Mouse (Mus musculus): ENCODE data around the gene Dclk3.

Dclk3 gene

GRCm38 (mm10) chr9:111440446-111440845 is 1.6 kb downstream of the Dclk3 start:
- no peak for DNase-seq (ENCODE audit: low spot score)

DNA sequence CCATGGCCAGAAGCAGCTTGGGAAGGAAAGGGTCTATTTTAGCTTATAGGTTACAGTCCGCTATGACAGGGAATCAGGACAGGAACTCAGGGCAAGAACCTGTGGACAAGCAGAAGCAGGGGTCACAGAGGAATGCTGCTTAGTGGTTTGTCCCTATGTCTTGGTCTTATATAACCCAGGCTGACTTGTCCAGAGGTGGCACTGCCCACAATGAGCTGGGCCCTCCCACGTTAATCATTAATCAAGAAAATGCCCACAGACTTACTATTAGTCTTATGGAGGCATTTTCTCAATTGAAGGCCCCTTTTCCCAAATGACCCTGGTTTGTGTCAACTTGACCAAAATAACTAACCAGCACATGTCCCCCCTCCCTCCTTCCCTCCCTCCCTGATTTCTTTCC is 2.3 kb downstream of the Dclk3 start:
- DNase-seq (ENCODE audit: low spot score) = no peak

- DNase-seq (ENCODE audit: low spot score) = no peak
Measured at GRCm38 (mm10) chr9:111446204-111446603, 7.3 kb downstream of the Dclk3 start.

DNA sequence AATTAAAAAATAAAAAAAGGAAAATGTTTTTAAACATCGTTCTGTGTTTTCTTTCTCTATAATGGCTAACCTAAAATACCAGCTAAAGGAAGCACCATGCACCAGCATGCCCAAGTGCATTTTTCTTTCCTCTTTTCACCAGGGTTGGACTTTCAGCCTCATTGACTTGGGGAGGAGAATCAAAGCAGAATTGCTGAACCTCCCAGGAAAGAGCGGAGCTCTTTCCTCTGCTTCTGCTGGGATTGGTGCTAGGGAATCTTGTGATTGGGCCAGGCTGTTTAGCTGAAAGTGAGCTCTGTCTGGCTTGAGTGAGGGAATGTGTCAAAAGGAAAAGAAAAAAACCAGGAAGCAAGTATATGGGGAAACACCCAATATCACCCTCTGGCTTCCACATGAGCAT is 10.1 kb downstream of the Dclk3 start:
- DNase-seq (ENCODE audit: low spot score) = no peak

- DNase-seq (ENCODE audit: low spot score) = no peak
Measured at GRCm38 (mm10) chr9:111449880-111450279, 11.0 kb downstream of the Dclk3 start.

GRCm38 (mm10) chr9:111450853-111451404 is 12.0 kb downstream of the Dclk3 start:
- DNase-seq (ENCODE audit: low spot score) = no peak

DNA sequence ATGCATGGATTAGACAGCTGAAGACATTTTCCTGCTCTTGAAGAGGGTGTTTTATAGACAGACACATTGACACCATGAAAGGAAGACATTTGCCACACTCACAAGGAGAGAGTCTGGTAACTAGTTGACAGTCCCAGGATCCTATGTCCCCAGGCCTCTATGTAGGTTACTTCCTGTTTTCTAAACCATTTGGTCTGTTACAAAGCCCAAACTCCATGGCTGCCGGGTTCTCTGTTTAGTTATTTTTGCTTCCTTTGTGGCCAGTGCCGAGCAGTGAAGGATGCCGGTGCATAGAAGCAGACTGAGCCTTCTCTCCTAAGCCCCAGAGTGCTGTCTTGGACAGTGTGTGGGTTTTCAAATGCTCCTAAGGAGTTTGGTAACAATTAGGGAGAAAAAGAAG is 15.0 kb downstream of the Dclk3 start:
- no peak for DNase-seq (ENCODE audit: low spot score)

- DNase-seq (ENCODE audit: low spot score) = no peak
Measured at GRCm38 (mm10) chr9:111457176-111457935, 18.5 kb downstream of the Dclk3 start.

DNA sequence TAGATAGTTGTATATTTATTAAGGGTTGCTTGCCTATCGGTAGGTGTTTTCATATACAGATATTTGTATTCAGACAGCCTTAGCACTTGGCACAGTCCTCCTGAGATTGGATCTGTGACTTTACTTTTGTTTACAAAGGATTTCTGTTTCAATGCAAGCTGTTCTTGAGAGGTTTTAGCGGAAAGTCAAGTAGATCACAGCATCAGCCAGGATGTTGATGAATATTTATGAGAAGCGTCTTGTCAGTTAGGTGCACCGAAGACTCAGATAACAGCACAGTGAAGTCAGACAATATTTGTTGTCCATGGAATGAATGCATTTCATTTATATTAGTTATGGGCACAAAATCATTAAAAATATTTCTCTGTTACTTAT is 19.0 kb downstream of the Dclk3 start:
- DNase-seq (ENCODE audit: low spot score) = no peak

DNA sequence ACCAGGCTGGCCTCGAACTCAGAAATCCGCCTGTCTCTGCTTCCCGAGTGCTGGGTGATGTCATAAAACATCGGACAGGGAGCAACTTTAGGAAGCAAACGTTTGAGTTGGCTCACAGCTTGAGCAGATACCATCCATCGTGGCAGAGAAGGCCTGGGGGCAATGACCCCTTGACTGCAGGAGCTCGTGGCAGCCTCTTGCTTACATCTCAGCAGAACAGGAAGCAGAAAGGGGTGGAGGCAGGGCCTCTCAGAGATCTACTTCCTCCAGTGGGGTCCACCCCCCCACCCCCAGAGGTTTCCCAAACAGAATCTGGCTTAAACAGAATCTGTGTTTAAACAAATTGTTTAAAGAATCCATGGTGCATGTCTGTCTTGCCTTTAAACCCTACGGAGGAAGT is 20.6 kb downstream of the Dclk3 start:
- no peak for DNase-seq (ENCODE audit: low spot score)

- DNase-seq (ENCODE audit: low spot score) = peak; percentile 72
Measured at GRCm38 (mm10) chr9:111460201-111460814, 21.4 kb downstream of the Dclk3 start.

GRCm38 (mm10) chr9:111461415-111462103 is 22.7 kb downstream of the Dclk3 start:
- no peak for DNase-seq (ENCODE audit: low spot score)

DNA sequence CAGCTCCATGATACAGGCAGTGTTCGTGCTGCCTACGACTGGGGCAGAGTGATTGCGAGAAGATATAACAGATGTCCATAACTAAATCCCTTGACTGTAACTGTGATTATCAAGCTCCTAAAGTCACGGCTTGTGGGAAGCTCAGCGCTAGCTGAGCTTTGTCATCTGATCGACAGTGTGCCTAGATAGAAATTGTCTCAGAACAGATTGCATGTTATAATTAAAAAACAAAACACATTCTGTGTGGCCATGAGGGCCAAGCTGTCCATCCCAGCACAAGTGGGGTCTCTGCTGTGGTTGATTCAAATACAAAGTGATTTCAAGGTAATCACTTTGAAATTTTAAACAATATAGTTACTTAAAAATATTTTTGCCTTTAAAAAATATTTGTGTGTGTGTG is 26.8 kb downstream of the Dclk3 start:
- DNase-seq (ENCODE audit: low spot score) = no peak

DNA sequence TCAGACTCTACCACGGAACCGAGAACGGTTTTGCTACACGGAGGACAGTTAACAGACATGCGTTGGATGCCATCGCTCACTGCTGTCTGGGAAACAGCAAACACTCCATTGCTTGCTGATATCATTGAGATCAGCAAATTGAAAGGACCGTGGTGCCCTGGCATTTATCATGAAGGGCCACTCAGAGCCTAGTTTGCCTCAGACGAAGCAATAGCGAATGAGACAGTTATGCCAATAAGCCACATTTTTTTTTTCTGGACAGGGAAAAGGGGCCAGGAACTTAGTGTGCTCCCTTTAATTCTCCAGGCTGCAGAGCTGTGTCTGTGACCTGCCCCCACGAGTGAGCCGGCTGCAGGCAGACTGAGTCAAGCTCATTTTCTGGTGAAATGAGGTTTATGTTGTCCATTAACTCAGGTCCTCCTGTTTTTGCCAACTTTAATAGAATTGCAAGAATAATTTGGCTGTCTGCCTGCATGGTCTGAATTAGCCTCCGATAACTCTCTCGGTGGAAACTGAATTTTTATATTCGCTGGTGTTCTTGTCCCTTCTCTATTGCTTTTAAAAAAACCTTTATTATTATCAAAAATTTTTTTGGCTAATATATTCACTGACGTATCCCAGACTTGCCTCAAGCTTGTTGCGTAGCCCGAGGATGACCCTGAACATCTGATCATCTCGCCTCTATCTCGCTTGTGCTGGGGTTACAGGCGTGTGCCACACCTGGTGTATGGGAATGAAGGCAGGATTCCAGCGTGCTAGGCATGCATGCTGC is 35.0 kb downstream of the Dclk3 start:
- no peak for DNase-seq (ENCODE audit: low spot score)

- no peak for DNase-seq (ENCODE audit: low spot score)
Measured at GRCm38 (mm10) chr9:111474458-111474745, 35.5 kb downstream of the Dclk3 start.

DNA sequence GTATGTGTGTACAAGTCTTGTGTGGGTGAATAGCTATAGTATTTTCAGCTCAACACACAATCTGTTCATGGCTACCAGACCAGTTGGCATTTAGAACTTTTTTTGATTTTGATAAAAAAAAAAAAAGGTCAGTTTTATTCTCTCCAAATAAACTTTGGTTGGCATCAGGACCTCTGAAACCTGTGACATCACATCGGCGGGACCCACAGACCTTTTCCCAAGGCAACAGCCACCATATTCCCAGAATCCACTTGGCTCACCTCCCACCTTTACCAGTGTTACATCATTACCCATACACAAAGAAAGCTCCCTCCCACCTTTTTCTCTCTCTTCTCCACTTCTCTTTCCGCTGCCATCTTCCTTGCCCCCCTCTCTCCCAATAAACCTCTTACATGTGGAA is 36.4 kb downstream of the Dclk3 start:
- DNase-seq (ENCODE audit: low spot score) = no peak

GRCm38 (mm10) chr9:111475973-111476372 is 37.1 kb downstream of the Dclk3 start:
- DNase-seq (ENCODE audit: low spot score) = no peak

- DNase-seq (ENCODE audit: low spot score) = no peak
Measured at GRCm38 (mm10) chr9:111476479-111477016, 37.7 kb downstream of the Dclk3 start.

DNA sequence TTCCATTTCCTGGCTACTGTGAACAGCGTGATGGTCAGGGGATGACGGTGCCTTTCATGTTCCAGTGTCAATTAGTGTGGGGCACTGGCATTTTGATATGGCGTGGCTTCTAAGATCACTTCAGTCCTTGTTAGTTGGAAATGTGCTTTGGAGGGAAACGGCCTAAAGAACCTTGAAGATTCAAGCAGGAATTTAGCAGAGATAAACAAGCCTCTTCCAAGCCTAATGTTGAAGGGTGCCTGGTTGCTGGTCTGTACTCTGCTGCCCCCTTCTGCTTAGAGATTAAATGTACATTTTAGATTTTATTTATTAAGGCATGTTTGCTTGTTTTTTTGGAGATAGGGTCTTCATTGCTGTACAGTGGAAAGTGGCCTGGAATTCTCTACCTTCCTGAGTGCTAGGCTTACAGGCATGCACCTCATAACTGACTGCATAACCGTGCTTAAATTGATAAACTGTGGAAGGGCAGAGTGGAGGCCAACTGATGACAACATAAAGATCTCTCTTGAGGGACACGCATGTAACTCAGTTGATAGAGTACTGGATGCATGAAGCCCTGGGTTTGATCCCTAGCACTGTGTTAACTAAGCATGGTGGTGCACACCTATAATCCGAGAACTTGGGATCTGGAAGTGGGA is 40.1 kb downstream of the Dclk3 start:
- DNase-seq (ENCODE audit: low spot score) = peak; percentile 73

- DNase-seq (ENCODE audit: low spot score) = no peak
Measured at GRCm38 (mm10) chr9:111481011-111481410, 42.1 kb downstream of the Dclk3 start.

GRCm38 (mm10) chr9:111486645-111487477 is 48.0 kb downstream of the Dclk3 start:
- no peak for DNase-seq (ENCODE audit: low spot score)
